Mouse (Mus musculus) right cerebral cortex, postnatal 10 days (tissue): ENCODE measurements at regions not wholly inside any gene's neighbourhood (a gene's known extent, or its start where the extent isn't known, plus 50 kb on each side); places are given as distances from the start of the nearest gene placed in this dataset.
"Not testable (repeated sequence)": the region's sequence is repeated elsewhere in the genome, so short reads cannot be mapped to it uniquely, and the experiment has no call there.

Source experiments
- DNase-seq, 2 experiments: peaks; one replicate each; pipeline ENCODE4 v3.0.0; 2021; ENCODE audit warnings: low spot score in 2 of 2

DNA sequence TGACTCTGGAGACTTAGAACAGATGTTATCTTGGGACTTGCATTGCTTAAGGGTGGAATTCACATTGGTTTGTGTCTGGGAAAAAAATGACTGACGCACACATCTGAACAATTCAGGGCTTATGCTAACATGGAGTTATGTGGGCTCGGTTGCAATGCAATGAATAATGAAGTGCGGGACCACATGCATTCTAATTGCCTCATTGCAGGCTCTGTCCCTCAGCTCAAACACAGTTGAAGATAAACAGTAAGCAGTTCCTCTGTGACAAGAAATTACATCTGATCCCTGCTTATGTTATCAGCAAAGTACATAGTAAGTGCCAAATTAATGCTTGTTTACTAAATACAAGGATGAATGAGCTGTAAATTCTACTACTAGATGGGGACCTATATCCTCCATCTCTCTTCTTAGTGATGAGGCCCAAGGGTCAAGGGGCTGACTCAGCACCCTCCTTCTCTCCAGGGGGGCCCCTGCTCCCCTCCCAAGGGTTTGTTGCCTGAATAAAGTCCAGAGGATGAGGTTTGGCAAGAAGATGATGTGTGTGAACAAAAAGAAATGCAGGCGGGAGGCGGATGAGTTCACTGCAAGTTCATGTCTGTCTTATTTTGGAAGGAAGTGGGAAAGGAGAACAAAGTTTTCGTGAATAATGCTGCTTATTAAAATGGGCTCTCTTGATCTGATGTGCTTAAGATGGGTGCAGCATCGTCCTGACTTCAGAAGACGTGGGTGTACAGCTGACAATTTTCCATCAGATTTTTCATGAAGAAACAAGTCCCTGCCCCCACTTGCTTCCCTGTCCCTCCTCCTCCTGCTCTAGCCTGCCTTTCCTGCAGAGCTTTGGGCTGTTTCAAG is 533.1 kb downstream of the Shisa9 start:
- DNase-seq = peak; percentile 27 to 40

DNA sequence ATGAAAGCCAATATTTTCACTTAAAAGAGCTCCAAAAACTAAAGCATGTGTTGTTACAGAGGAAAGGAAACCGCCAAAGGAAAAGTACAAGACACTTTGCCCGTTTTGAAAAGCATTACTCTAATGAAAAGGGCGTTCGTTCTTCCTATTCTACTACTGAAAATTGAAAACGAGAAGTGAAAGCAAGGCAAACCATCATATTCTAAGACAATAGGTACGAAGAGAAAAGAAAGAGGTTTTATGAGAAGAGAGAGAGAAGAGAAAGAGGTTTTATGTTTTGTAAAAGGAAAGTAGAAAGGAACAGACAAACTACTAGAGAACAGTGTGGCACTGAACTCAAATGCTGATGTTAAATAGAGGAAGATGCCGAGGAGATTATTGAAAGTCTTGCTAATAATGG is 534.4 kb downstream of the Shisa9 start:
- DNase-seq = no peak

DNA sequence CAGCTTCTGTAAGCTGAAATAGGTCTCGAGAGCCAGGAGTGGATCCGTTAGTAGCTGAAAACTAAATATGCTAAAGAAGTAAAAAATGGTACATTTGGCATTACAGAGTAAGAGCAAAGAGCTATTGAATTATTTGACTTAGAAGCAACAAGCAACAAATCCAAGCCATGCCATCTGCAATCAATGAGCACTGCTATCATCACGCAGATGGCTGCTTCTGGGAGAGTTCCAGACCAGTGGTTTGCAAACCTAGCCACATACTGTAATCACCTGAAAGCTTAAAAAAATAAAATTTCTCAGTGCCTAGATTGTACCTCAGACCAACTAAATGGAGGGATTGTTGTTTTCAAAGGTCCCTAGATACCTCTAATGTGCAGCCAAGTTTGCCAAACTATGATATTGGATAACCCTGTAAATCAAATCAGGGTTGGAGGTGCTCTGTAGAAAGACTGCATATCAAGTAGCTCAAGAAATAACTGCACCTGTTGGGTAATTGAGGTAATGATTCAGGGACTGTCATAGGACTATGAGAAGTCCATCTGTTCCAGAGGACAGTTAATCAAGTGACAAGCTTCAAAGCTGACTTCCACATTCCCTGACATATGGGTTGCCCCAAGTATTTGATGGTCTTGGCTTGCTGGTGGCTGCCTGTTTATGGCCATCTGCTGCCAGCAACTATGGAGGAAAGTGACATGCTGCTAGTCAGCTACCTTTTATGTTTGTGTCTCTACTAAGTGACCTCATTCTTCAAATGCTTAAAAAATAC is 538.0 kb downstream of the Shisa9 start:
- DNase-seq = no peak

- DNase-seq = no peak
Observed at GRCm38 (mm10) chr16:12548462-12548861, 561.0 kb upstream of the Ercc4 start.

DNA sequence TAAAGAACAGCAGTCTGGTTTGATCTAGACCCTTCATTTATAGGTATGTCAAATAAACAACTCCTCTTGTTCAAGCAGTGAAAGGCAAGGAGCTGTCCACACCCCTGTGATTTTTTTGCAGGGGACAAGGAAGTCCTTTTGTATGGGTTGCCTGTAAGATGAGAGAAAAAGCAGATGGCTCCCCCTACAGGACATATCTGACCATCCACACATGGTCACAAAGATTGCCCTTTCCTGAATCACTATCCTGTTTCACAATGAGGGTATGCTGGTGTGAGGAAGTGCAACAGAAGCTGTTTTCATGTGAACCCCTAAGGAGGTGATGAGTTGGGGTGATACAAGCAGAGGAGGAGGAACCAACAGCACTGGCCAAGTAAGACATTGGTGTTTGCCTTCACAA is 520.6 kb upstream of the Ercc4 start:
- no peak for DNase-seq

DNA sequence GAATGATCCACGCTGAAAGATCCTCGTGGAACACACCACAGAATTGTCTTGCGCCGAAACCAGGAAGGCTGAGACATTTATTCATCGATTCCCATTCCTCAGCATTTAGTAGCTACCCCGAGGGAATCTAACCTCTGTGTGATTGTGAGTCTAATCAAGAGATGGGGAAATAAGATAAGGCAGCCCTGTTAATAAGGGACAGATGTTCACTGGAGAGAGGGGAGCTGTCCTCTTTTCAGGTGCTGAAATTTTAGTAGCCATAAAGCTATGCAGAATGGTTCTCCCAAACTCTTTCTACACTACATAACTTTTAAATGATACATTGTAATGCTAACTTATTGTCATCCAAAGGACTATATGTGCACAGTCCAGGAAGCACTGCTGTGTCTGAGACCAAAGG is 501.2 kb upstream of the Ercc4 start:
- DNase-seq = no peak

DNA sequence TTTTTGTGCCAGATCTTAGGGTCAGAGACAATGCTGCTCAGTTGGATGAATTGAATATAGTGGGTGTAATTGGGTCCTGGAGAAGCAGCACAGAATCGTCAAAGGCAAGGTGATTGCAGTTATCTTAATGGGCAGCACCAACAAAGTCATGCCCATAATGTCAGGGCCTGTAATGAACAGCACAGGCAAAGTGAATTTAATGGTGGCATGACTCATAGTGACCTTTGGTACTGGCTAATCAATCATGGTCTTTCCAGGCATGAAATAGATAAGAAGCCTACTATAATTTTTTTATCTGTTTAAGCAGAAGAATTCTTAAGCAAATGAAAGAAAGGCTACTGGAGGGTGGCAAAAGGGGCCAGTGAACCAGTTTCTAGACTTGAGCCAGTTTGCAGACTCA is 498.4 kb upstream of the Ercc4 start:
- no peak for DNase-seq

GRCm38 (mm10) chr16:12617781-12618180 is 491.7 kb upstream of the Ercc4 start:
- DNase-seq = peak in 1 of 2 experiments; percentile 27

DNA sequence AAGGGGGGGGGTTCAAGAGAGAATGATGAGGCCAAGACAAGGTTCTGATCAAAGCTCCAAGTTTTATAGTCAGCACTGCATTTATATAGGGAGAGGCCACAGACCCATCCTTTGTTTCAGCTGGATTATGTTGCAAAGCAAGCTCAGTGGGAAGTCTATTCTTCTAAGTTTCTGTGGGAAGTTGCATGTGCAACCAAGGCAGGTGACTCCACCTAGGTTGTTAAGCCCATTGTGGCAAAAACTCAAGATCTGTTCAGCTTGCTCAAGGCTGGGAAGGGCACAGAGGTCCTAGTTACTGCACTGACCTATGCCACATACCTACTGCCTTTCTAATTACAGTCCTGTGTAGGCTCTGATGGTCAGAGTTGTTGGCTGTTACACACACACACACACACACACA is 477.0 kb upstream of the Ercc4 start:
- no peak for DNase-seq

- DNase-seq = peak; percentile 28 to 33
Observed at GRCm38 (mm10) chr16:12638971-12639640, 470.4 kb upstream of the Ercc4 start.

DNA sequence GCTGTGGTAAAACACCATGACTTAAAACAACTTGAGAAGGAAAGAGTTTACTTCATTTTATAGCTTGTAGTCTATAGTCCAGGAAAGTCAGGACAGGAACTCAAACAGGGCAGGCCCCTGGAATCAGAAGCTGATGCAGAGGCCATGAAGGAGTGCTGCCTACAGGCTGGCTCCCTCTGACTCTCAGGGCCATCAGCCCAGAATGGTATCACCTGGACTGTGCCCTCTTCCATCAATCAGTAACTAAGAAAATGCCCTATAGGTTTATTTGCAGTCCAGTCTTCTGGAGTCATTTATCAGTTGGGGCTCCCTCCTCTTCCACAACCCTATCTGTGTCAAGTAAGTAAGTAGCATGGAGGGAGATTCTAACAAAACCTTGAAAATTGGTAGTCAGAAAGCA is 466.4 kb upstream of the Ercc4 start:
- DNase-seq = no peak

- DNase-seq = no peak
Observed at GRCm38 (mm10) chr16:12644621-12645020, 464.9 kb upstream of the Ercc4 start.

DNA sequence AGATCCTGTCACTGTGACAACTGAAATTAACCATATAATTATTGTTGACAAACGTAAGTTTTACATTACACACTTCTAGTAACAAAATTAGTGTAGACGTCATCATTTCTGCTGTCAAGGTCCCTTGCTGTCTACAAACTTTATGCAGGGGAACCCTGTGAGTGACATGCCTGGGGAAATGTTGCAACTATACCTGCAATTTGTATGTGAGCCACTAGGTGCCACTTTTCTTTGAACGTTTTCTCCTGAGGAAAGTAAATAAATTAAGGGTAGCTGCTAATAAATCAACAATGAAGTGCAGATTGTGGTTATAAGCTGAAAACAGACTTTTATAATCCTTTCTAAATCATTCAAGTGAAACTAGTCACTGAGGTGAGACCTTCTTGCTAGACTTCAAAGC is 457.3 kb upstream of the Ercc4 start:
- no peak for DNase-seq

DNA sequence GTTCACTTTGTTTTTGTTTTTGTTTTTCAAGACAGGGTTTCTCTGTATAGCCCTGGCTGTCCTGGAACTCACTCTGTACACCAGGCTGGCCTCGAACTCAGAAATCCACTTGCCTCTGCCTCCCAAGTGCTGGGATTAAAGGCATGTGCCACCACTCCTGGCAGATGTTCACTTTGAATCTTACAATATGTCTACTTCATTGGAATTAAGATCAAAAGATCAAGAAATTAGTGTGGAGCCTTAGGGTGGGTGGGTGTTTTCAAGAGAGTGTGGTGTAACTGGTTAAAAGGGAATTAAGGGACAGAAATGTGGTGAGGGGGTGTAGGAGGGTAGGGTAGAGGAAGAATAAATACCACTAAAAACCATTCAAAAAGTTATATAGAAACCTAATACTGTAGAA is 435.8 kb upstream of the Ercc4 start:
- DNase-seq = not testable (repeated sequence)

- DNase-seq = peak; percentile 28 to 54
Observed at GRCm38 (mm10) chr16:12681474-12681873, 428.0 kb upstream of the Ercc4 start.

DNA sequence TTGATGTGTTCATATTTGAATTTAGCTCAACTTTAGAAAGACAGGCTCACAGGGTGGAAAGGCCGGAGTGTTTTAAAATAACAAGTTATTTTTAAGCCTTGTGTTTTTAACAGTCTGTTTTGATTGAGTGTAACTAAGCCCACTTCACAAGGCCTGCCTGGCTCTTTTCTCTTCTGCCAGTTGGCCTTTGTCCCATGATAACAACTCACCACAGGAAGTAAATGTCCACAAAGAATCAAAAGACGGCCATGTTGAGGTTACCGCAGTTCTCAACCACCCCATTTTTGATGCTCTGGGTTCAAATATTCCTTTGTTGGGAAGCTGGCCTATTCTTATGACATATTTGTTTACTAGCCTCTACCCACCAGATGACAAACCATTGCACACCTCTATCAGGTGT is 423.7 kb upstream of the Ercc4 start:
- DNase-seq = no peak

- no peak for DNase-seq
Observed at GRCm38 (mm10) chr16:12691776-12692175, 417.7 kb upstream of the Ercc4 start.

DNA sequence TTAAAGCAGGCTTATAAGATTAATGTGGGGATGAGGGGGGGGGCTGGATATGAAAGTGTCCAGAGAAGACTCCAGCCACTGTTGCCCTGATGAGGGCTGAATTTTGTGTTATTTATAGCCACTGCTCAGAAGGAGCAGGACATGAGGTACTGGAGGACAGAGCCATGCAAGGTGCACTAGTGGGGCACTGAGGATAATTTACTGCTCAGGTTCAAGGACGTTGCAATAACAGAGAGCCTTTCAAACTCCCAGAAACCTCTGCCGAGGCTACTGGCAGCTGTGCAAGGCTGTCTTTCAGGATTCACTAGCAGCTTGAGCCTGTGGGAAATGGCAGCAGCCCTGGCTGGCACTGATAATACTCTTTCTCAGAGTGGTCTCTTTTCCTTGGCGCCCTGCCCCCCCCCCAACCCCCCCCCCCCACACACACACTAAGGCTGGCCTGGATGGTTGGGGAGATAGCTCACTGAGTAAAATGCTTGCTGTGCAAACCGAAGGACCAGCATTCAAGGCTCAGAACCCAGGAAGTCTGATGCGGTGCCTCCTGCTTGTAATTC is 416.7 kb upstream of the Ercc4 start:
- peak in 1 of 2 experiments; percentile 37 for DNase-seq

DNA sequence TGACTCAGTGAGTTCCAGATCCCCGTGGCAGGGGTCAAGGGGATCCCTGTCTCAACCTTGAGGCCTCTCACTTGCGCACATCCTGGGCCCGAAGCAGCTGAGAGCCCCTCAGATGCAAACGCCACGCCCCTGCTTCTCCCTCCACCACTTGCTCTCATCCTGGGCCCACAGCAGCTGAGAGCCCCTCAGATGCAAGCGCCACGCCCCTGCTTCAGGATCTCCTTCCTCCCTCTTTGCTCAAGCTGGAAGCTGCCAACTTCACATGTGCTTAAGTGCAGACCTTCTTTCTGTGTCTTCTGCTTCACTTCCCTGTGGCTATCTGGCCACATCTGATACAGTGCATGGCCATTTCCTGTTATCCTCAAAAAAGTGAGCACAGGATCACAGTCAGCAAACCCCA is 416.1 kb upstream of the Ercc4 start:
- no peak for DNase-seq

GRCm38 (mm10) chr16:12694646-12695045 is 414.8 kb upstream of the Ercc4 start:
- no peak for DNase-seq

DNA sequence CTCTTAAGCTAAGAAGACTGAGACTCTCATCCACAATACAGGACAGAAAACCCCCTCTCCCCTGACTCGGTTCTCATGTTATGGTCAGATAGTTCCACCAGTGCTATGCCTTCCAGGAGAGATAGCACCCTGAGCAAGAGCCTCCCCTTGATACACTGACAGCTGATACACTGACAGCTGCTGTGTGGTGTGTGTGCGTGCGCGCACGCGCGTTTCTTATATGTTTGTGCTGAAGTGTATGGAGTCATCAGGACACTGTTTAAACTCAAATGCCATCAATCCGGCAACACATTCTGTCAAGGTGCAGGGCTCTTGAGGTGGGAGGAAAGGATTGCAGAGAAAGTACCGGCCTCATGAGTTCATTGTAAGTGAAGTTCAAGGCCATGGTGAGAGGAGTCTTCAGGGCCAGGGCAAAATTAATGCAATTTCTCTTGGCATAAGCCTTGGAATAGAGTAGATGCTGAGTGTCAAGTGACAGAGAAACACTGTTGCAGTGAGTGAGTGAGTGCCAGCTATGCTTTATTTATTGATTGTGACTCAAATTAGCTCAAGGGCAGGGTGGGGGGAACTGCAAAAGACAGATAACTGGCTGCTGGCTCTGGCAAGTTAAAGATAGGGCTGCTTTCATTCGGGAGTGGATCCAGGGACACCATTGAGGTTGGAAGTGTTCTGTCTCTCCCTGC is 412.4 kb upstream of the Ercc4 start:
- DNase-seq = no peak

- DNase-seq = no peak
Observed at GRCm38 (mm10) chr16:12699557-12699956, 409.9 kb upstream of the Ercc4 start.
